Mouse (Mus musculus) cerebellum, adult 2 months (tissue): ENCODE data around the gene Fgfr2.

Experiments used
- CTCF ChIP-seq: fragments of 200-500 bp; IDR thresholded peaks from 2 replicates; pipeline ENCODE4 v1.5.1; 2011; ENCODE audit warnings: low read depth, mild to moderate bottlenecking, control low read depth, low read length, moderate library complexity, borderline replicate concordance; ENCODE audit not compliant: insufficient read depth
- POLR2A ChIP-seq: fragments of 200-500 bp; IDR thresholded peaks from 2 replicates; pipeline ENCODE4 v1.6.1; 2011; ENCODE audit warnings: low read length, control low read depth, borderline replicate concordance; ENCODE audit not compliant: insufficient read depth

DNA sequence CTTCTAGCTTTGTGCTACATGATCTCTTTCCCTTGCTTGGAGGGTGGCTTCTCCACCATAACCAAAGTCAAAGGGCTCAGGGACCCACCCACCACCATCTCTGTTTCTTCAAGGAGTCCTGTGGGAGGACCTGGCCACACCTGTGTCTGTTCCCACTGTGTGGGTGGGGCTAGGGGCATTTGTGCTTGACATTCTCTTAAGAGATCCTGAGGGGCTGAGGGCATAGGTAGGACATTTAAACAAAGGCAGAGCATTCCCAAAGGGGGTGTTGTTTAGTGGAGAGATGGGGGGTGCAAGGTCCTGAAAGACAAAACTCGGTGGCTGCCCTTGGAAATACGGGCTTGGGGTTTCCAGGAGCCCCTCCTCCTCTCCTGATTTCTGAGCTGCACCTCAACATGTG lies 2522.6 kb downstream of the Fgfr2 start:
- TF ChIP-seq POLR2A: no peak
- TF ChIP-seq CTCF: no peak
